ENCODE assay signal across 8 mouse cellular contexts in genomic region chr17:31294363-31295214, GRCm38 (mm10). TPM values are rescaled to one million over a fixed set of nuclear protein-coding genes. Genes with fewer than 3 reads are reported as not detected.
DNase-seq lines count a peak whose midpoint lies in the region; ATAC-seq and TF ChIP-seq lines count a peak whose summit lies in the region.

No protein-coding gene starts in this region.

- peak overlapping the region; percentile 90; the same call in 1 of the 2 replicates for H3K4me2 ChIP-seq in lung, embryonic 16.5 days (ENCODE audit: low read depth, low read length)

- TF ChIP-seq CTCF in gastrocnemius, adult 2 months (IDR thresholded peaks at IDR 0.05), result peak; percentile 67

- ATAC-seq in lung, embryonic 16.5 days (ENCODE audit: low read depth), result peak; percentile 21; the same call in 1 of the 2 replicates
- ATAC-seq in megakaryocyte progenitor cell, adult 5-6 weeks (replicated peaks; ENCODE audit: poor library complexity), result no peak

- no peaks in the 10 kb centered on the region for H3K27me3 ChIP-seq in lung, embryonic 16.5 days (ENCODE audit: control insufficient read depth, insufficient read depth, low read depth, low read length)

- no peak for DNase-seq in gastrocnemius, adult 2 months
- DNase-seq in gastrocnemius, postnatal 36 days, result no peak
- DNase-seq in 3T3-L1 (ENCODE audit: low read depth, low spot score), result peak; percentile 7
- DNase-seq in c-Kit-positive CD71-positive TER-119-positive erythroid progenitor cells, embryonic 14.5 days (ENCODE audit: low spot score), result peak; percentile 54
- no peak for DNase-seq in ovary, adult 18-20 months (ENCODE audit: low spot score)
- no peak for DNase-seq in left cerebral cortex, postnatal 4 days

- H3K36me3 ChIP-seq in lung, embryonic 16.5 days (ENCODE audit: control insufficient read depth, insufficient read depth, low read length), result no peaks in the 10 kb centered on the region

- H3K4me1 ChIP-seq in lung, embryonic 16.5 days (replicated peaks; ENCODE audit: control insufficient read depth, insufficient read depth, low read length), result peaks cover 13% of the 10 kb centered on the region

- intact Hi-C loops in gastrocnemius, adult 2 months (cut with DNase I), result no loop called here
- intact Hi-C loops in gastrocnemius, postnatal 36 days (cut with DNase I), result loop anchor here (5.0 kb wide), 1 partner anchor 157 kb away; no protein-coding TSS in a partner anchor
- intact Hi-C loops in left cerebral cortex, postnatal 4 days (cut with DNase I), result no loop called here

- H3K27ac ChIP-seq in gastrocnemius, adult 2 months, result no peak overlapping the region
- H3K27ac ChIP-seq in lung, embryonic 16.5 days (ENCODE audit: low read length), result peak overlapping the region; percentile 70

- no peak overlapping the region for H3K4me3 ChIP-seq in gastrocnemius, adult 2 months
- H3K4me3 ChIP-seq in lung, embryonic 16.5 days (ENCODE audit: low read length), result no peak overlapping the region

- H3K9ac ChIP-seq in lung, embryonic 16.5 days (ENCODE audit: low read length), result no peak overlapping the region; the same call in 1 of the 2 replicates

- H3K9me3 ChIP-seq in lung, embryonic 16.5 days (ENCODE audit: control insufficient read depth, low read length), result no peaks in the 10 kb centered on the region

- WGBS in lung, embryonic 16.5 days, result 72% methylated on average over 15 of the region's 15 CpGs

RNA-seq across cellular contexts. Expression of gene Slc37a1, which starts 8.0 kb away (rescaled TPM):
- 1 to 10 TPM; 3.0 to 4.2 TPM for total RNA-seq in gastrocnemius, adult 2 months (2021)
- 1 to 10 TPM; 3.3 to 3.6 TPM for total RNA-seq in gastrocnemius, postnatal 36 days (2021)
- 13.4 and 13.5 TPM in 2 replicates for polyA plus RNA-seq in lung, embryonic 16.5 days (2015; fragmentation: Nextera tagmentation; extraction: Ambion mirVana)
- total RNA-seq in megakaryocyte progenitor cell, adult 5-6 weeks (2015), result 9.8 TPM in 2 replicates
- 6.2 and 8.3 TPM in 2 replicates for total RNA-seq in megakaryocyte progenitor cell, adult 5-6 weeks (2017)
- 10 to 100 TPM; 18.4 to 19.4 TPM for total RNA-seq in left cerebral cortex, postnatal 4 days (2021)

RNA-seq across cellular contexts. Expression of gene Rsph1, which starts 17.4 kb away (rescaled TPM):
- 10 to 100 TPM in 1 of 2 experiments, 1 to 10 TPM in 1; 4.7 to 17.5 TPM for total RNA-seq in gastrocnemius, adult 2 months (2021)
- 1 to 10 TPM; 7.7 to 8.6 TPM for total RNA-seq in gastrocnemius, postnatal 36 days (2021)
- 20.1 and 24.0 TPM in 2 replicates for polyA plus RNA-seq in lung, embryonic 16.5 days (2015; fragmentation: Nextera tagmentation; extraction: Ambion mirVana)
- total RNA-seq in megakaryocyte progenitor cell, adult 5-6 weeks (2015), result 0.72 and 1.4 TPM in 2 replicates
- total RNA-seq in megakaryocyte progenitor cell, adult 5-6 weeks (2017), result 1.8 and 3.0 TPM in 2 replicates
- 10 to 100 TPM; 11.9 to 12.6 TPM for total RNA-seq in left cerebral cortex, postnatal 4 days (2021)

Comparison
In these comparisons a context has a peak if more than half of its experiments do, and no peak if none do; other contexts are left out.
1. DNase-seq: peak in 3T3-L1 (single experiment) and c-Kit-positive CD71-positive TER-119-positive erythroid progenitor cells, embryonic 14.5 days (single experiment); none in gastrocnemius, adult 2 months (single experiment), gastrocnemius, postnatal 36 days (0 of 2), ovary, adult 18-20 months (single experiment) and left cerebral cortex, postnatal 4 days (single experiment).